Mouse (Mus musculus): ENCODE measurements at regions not wholly inside any gene's neighbourhood (a gene's known extent, or its start where the extent isn't known, plus 50 kb on each side); places are given as distances from the start of the nearest gene placed in this dataset.

DNA sequence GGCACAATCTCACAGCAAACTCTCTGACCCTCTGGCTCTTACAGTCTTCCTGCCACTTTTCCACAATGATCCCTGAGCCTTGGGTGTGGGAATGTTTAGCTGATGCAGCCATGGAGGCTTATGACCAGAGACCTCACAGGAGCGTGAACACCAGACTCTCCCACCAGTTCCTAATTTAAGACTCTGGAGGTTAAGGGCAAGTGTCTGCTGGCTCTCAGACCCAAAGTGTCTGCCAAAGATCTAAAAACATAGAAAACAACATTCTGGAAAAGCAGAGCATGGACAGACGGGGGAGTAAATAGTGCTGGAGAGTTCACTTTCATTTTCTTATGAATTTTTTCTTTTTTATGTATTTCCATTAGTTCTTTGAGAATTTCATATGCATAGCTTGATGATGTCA, 440.7 kb downstream of the Adam3 start:
- CTCF ChIA-PET: no interaction called here

GRCm38 (mm10) chr8:24283901-24284405, 441.7 kb downstream of the Adam3 start:
- CTCF ChIA-PET: no interaction called here

- CTCF ChIA-PET: no interaction called here
Observed at GRCm38 (mm10) chr8:24280296-24280695, 445.4 kb downstream of the Adam3 start.

- CTCF ChIA-PET: no interaction called here
Observed at GRCm38 (mm10) chr8:24278391-24278790, 447.3 kb downstream of the Adam3 start.

DNA sequence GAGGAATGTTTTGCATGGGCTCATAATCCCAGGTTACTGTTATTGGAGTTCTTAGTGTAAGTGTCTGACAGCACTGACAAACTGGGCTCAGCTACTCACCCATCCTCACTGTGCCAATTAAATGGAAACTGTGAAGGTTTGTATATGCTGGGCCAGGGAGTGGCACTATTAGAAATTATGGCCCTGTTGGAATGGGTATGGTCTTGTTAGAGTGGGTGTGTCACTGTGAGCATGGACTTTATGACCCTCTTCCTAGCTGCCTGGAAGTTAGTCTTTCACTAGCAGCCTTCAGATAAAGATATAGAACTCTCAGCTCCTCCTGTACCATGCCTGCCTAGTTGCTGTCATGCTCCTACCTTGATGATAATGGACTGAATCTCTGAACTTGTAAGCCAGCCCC, 464.3 kb downstream of the Adam3 start:
- CTCF ChIA-PET: no interaction called here

GRCm38 (mm10) chr8:24258622-24259021, 467.0 kb downstream of the Adam3 start:
- CTCF ChIA-PET: no interaction called here

GRCm38 (mm10) chr8:24242211-24242610, 483.4 kb downstream of the Adam3 start:
- CTCF ChIA-PET: interaction anchor here (0.7 kb wide), 1 partner anchor 9 kb away, joined by 4 read pairs; no protein-coding TSS in a partner anchor

- CTCF ChIA-PET: interaction anchor here (0.6 kb wide), 1 partner anchor 428 kb away, joined by 3 read pairs; no protein-coding TSS in a partner anchor
Observed at GRCm38 (mm10) chr8:24240211-24240983, 485.3 kb downstream of the Adam3 start.

DNA sequence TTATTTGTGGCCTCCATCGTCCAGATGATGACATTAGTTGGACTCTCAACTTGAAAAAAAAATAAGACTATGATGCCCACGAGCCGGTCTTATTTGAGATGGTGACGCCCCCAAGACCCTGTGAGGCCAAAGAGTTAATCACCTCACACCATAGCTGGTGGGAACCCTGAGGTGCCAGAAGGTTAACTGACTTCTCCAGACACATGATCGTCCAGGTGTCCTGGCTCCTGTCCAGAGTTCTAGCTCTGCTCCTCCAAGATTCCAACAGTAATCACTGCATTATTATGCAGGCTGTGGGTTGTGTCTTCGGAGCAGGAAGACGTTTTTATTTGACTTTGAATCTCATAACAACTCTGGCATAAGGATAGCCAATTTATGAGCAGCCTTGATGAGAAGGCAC, 490.7 kb downstream of the Adam3 start:
- CTCF ChIA-PET: no interaction called here

DNA sequence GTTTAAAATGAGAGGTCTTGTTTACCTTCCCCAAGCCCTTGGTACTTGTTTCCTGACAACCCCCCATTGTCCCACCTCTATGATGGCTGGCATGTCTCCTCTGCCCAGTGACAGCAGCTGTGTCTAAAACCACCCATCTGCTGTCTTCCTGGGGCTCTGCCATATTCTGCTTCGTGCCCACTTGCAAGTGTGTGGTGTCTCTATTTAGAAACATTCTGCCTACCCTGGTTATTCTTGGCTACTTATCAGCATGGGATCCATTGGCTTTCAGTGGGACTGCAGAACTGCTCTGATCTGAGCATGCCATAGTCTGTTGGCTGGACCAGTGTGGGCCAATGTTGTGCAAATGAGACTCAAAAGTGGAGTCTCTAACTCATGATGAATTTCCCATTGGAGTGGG, 497.5 kb downstream of the Adam3 start:
- CTCF ChIA-PET: no interaction called here

- CTCF ChIA-PET: no interaction called here
Observed at GRCm38 (mm10) chr8:24227331-24228072, 498.1 kb downstream of the Adam3 start.

GRCm38 (mm10) chr8:24220222-24220621, 505.4 kb downstream of the Adam3 start:
- CTCF ChIA-PET: no interaction called here

DNA sequence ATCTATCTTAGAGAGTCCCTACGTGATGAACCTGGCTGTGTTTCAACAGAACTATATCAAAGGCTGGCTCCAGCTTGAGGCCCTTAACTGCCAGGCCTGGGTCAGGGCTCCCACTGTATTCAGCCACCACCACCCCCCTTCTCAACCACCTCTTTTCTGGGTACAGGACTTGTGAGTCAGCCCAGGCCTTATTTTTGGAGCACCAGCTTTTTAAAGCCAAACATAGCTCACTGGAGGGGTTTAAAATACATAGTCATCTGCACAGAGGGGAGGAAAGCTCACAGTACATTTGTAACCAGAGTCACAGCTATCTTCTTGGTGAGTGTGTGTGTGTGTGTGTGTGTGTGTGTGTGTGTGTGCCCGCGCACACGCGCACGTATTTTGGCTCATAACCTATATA, 509.0 kb downstream of the Adam3 start:
- CTCF ChIA-PET: no interaction called here

- CTCF ChIA-PET: no interaction called here
Observed at GRCm38 (mm10) chr8:24215510-24216138, 510.0 kb downstream of the Adam3 start.

- CTCF ChIA-PET: no interaction called here
Observed at GRCm38 (mm10) chr8:24214315-24214714, 511.3 kb downstream of the Adam3 start.

DNA sequence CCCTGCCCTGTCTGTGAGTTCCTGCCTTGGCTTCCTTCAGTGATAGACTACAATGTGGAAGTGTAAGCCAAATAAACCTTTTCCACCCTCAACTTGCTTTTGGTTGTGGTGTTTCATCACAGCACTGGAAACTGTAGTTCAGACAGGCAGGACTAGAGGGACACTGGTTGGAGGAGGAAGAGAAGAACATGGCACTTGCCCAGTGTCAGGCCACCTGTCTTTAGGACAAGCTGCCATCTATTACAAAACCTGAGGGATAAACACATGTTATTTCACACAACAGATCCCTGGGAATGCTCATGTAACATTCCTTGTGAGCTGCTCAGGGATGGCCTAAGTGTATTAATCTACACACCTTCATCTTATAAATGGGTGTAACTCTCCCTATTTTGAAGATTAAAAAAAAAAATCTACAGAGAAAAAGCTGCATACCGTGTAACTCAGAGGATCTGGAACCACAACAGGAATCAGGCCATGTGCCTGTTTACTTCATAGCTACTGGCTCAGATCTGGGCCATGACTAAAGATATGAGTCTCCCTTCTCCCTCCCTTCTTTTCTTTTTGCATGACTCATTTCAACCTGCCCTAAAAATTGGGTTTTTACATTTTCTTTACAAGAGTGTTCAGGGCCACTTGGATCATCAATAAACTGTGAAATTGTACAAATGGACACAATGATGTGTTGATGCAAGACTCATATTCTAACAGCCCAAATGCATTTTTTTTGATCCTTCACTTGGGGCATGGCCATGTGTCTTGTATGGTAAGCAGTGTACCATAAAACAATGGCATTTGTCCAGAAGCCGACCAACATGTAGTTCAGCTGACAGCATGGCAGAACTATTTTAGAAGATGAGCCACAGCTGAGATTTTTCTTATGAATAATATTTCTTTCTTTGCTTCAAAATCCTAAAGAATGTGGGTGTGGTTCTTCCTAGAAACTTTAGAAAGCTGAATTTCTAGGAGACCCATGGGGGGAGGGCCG, 513.1 kb downstream of the Adam3 start:
- CTCF ChIA-PET: no interaction called here

GRCm38 (mm10) chr8:24211091-24211490, 514.6 kb downstream of the Adam3 start:
- CTCF ChIA-PET: no interaction called here

Measured in spleen, embryonic (tissue).